Mouse (Mus musculus) stomach, postnatal 0 days (tissue): ENCODE measurements around the gene Lrrc8d. TPM values are rescaled to one million over a fixed set of nuclear protein-coding genes. Genes with fewer than 3 reads are reported as not detected.

ENCODE experiments used
- ATAC-seq: fragments of 200-750 bp; cut with Nextera tagmentation; 2 replicates; pipeline ENCODE4 v1.8.0; 2017; ENCODE audit not compliant: low FRiP score, low TSS enrichment
- DNase-seq: peaks from one replicate; pipeline ENCODE4 v3.0.0-alpha.2; 2016; ENCODE audit warnings: low spot score
- H3K27ac ChIP-seq: fragments of 300-500 bp; sonication (generic); replicated peaks from 2 replicates; pipeline ENCODE4 v1.5.1; 2014; ENCODE audit warnings: mild to moderate bottlenecking, control low read depth
- H3K27me3 ChIP-seq: fragments of 300-500 bp; sonication (generic); 2 replicates; pipeline ENCODE4 v1.6.1; 2014; ENCODE audit warnings: low read length; ENCODE audit not compliant: control insufficient read depth, insufficient read depth
- H3K36me3 ChIP-seq: fragments of 300-500 bp; sonication (generic); 2 replicates; pipeline ENCODE4 v1.6.1; 2014; ENCODE audit warnings: low read length, mixed read lengths; ENCODE audit not compliant: control insufficient read depth, insufficient read depth
- H3K4me1 ChIP-seq: fragments of 300-500 bp; sonication (generic); replicated peaks from 2 replicates; pipeline ENCODE4 v1.6.1; 2014; ENCODE audit warnings: antibody characterized with exemption; ENCODE audit not compliant: control insufficient read depth, insufficient read depth
- H3K4me2 ChIP-seq: fragments of 300-500 bp; sonication (generic); replicated peaks from 2 replicates; pipeline ENCODE4 v1.6.1; 2014; ENCODE audit warnings: low read depth, mild to moderate bottlenecking, control low read depth, moderate library complexity
- H3K4me3 ChIP-seq: fragments of 300-500 bp; sonication (generic); 2 replicates; pipeline ENCODE4 v1.5.1; 2014; ENCODE audit warnings: low read depth, low read length, control low read depth
- H3K9ac ChIP-seq: fragments of 300-500 bp; sonication (generic); 2 replicates; pipeline ENCODE4 v1.6.1; 2014; ENCODE audit warnings: mild to moderate bottlenecking, low read length, control low read depth, mixed read lengths
- H3K9me3 ChIP-seq: fragments of 300-500 bp; sonication (generic); 2 replicates; pipeline ENCODE4 v1.6.1; 2016; ENCODE audit warnings: low read length; ENCODE audit not compliant: control insufficient read depth
- CTCF ChIP-seq: IDR thresholded peaks from 2 replicates; pipeline ENCODE4 v1.5.1; 2016; ENCODE audit warnings: antibody characterized with exemption, low read depth, mild to moderate bottlenecking, moderate library complexity
- EP300 ChIP-seq: optimal IDR thresholded peaks from 2 replicates; pipeline ENCODE3; 2016; ENCODE audit warnings: antibody characterized with exemption
- WGBS: fragments of 180-500 bp; shearing (Covaris S2); extraction: QIAGEN DNeasy Blood & Tissue Kit; methylation state at CpG from one replicate; pipeline ENCODE4 v1.1.7; 2014; 5-methylcytosine and 5-hydroxymethylcytosine counted together
- polyA plus RNA-seq: library from polyadenylated mRNA; unstranded; fragments of >200 nt; fragmentation: Nextera tagmentation; extraction: Ambion mirVana; gene quantifications from 2 replicates; pipeline ENCODE4 v1.2.1, GENCODE M21; 2015

The Lrrc8d gene
- 10.2 and 10.7 TPM in 2 replicates for polyA plus RNA-seq

- DNase-seq, result peak; percentile 90
- peak within 1 kb of the TSS; percentile 97 for H3K27ac ChIP-seq
- no peaks in the 10 kb centered on the region for H3K27me3 ChIP-seq
- peak within 1 kb of the TSS; percentile 91 for H3K4me3 ChIP-seq
- ATAC-seq, result peak; percentile 88
- WGBS, result 2% methylated on average over 56 of the region's 60 CpGs
- no peaks in the 10 kb centered on the region for H3K9me3 ChIP-seq
- peak within 1 kb of the TSS; percentile 96 for H3K4me2 ChIP-seq
- TF ChIP-seq CTCF (0 out of 2 replicates have a peak, but pooled peaks have one; percentile 31), EP300 (no peak)
- H3K36me3 ChIP-seq, result no peaks in the 10 kb centered on the region
- no peaks in the 10 kb centered on the region for H3K4me1 ChIP-seq
- peak within 1 kb of the TSS; percentile 97 for H3K9ac ChIP-seq
These were observed at the start of gene Lrrc8d for GRCm38 (mm10) chr5:105699141-105700069. Gene Lrrc8d, plus strand, starts transcription at chr5:105699969.

GRCm38 (mm10) chr5:105650728-105651479 lies 48.9 kb upstream of the Lrrc8d start:
- TF ChIP-seq CTCF, result no peak
- no peak for TF ChIP-seq EP300

GRCm38 (mm10) chr5:105651561-105651991 lies 48.2 kb upstream of the Lrrc8d start:
- DNase-seq (no peak), ATAC-seq (no peak)
- no peak for TF ChIP-seq EP300
- no peak for TF ChIP-seq CTCF
- H3K4me3 ChIP-seq, result no peak overlapping the region
- 31% methylated on average over 11 of the region's 11 CpGs for WGBS
- no peaks in the 10 kb centered on the region for H3K27me3 ChIP-seq
- no peak overlapping the region for H3K9ac ChIP-seq
- H3K9me3 ChIP-seq, result no peaks in the 10 kb centered on the region
- no peak overlapping the region for H3K4me2 ChIP-seq
- no peaks in the 10 kb centered on the region for H3K4me1 ChIP-seq
- H3K27ac ChIP-seq, result no peak overlapping the region
- H3K36me3 ChIP-seq, result no peaks in the 10 kb centered on the region

More at GRCm38 (mm10) chr5:105650728-105651479, 48.9 kb upstream of the Lrrc8d start:
- ATAC-seq (no peak), DNase-seq (no peak)
- Histone ChIP-seq H3K27ac (no peak overlapping the region), H3K4me3 (no peak overlapping the region), H3K9ac (no peak overlapping the region), H3K27me3 (no peaks in the 10 kb centered on the region), H3K9me3 (no peaks in the 10 kb centered on the region), H3K36me3 (no peaks in the 10 kb centered on the region), H3K4me1 (no peaks in the 10 kb centered on the region), H3K4me2 (no peak overlapping the region)
- 80% methylated on average over 8 of the region's 8 CpGs for WGBS

- DNase-seq, result peak; percentile 78
- H3K36me3 ChIP-seq, result no peaks in the 10 kb centered on the region
- 19% methylated on average over 15 of the region's 15 CpGs for WGBS
- TF ChIP-seq EP300 (no peak), CTCF (peak; percentile 95)
- no peak overlapping the region for H3K9ac ChIP-seq
- peak; percentile 73 for ATAC-seq
- no peaks in the 10 kb centered on the region for H3K27me3 ChIP-seq
- no peak overlapping the region for H3K4me3 ChIP-seq
- no peaks in the 10 kb centered on the region for H3K9me3 ChIP-seq
- no peaks in the 10 kb centered on the region for H3K4me1 ChIP-seq
- 0 out of 2 replicates have a peak overlapping the region, but pooled peaks have one; percentile 15 for H3K4me2 ChIP-seq
- H3K27ac ChIP-seq, result no peak overlapping the region
These were observed 45.3 kb upstream of the Lrrc8d start for GRCm38 (mm10) chr5:105654237-105655063.

GRCm38 (mm10) chr5:105655100-105655734 lies 44.6 kb upstream of the Lrrc8d start:
- WGBS, result 73% methylated on average over 12 of the region's 12 CpGs
- no peak overlapping the region for H3K27ac ChIP-seq
- no peaks in the 10 kb centered on the region for H3K27me3 ChIP-seq
- DNase-seq, result no peak
- H3K9me3 ChIP-seq, result no peaks in the 10 kb centered on the region
- H3K4me2 ChIP-seq, result no peak overlapping the region
- ATAC-seq, result no peak
- H3K4me3 ChIP-seq, result no peak overlapping the region
- TF ChIP-seq CTCF (no peak), EP300 (no peak)
- no peak overlapping the region for H3K9ac ChIP-seq
- no peaks in the 10 kb centered on the region for H3K4me1 ChIP-seq
- H3K36me3 ChIP-seq, result no peaks in the 10 kb centered on the region
